Mouse (Mus musculus) spleen, postnatal 10 days (tissue): ENCODE measurements around the gene Tubb4b.

Experiments used
- DNase-seq, 2 experiments: peaks; one replicate each; pipeline ENCODE4 v3.0.0; 2021 to 2022; ENCODE audit warnings: low spot score in 2 of 2

The Tubb4b gene

GRCm38 (mm10) chr2:25246183-25247072 lies 21.9 kb upstream of the Tubb4b start, which contains the start of gene AL732309.1:
AL732309.1 (minus strand) TSS chr2:25246863.
- DNase-seq: no peak

- DNase-seq: no peak
Observed at GRCm38 (mm10) chr2:25244144-25244543, 19.6 kb upstream of the Tubb4b start.

GRCm38 (mm10) chr2:25243342-25243741 lies 18.8 kb upstream of the Tubb4b start:
- no peak for DNase-seq

GRCm38 (mm10) chr2:25242101-25242506 lies 17.6 kb upstream of the Tubb4b start, which contains the start of the genes Rnf208 and Cysrt1:
Rnf208 (plus strand) TSS chr2:25242255.
Cysrt1 (minus strand) TSS chr2:25242452.
- no peak for DNase-seq

GRCm38 (mm10) chr2:25241438-25241775 lies 16.9 kb upstream of the Tubb4b start:
- DNase-seq: no peak

- peak in 1 of 2 experiments; percentile 54 for DNase-seq
Observed at GRCm38 (mm10) chr2:25240723-25241437, 16.4 kb upstream of the Tubb4b start.

- no peak for DNase-seq
Observed at GRCm38 (mm10) chr2:25240310-25240709, 15.8 kb upstream of the Tubb4b start.

GRCm38 (mm10) chr2:25239766-25240165 lies 15.3 kb upstream of the Tubb4b start:
- no peak for DNase-seq

GRCm38 (mm10) chr2:25238106-25238505 lies 13.6 kb upstream of the Tubb4b start:
- no peak for DNase-seq

GRCm38 (mm10) chr2:25237522-25237921 lies 13.0 kb upstream of the Tubb4b start:
- no peak for DNase-seq

GRCm38 (mm10) chr2:25236614-25237013 lies 12.1 kb upstream of the Tubb4b start, which contains the start of gene Rnf224:
Rnf224 (minus strand) TSS chr2:25236787.
- DNase-seq: no peak

GRCm38 (mm10) chr2:25234551-25235220 lies 10.2 kb upstream of the Tubb4b start:
- DNase-seq: no peak

GRCm38 (mm10) chr2:25234050-25234449 lies 9.5 kb upstream of the Tubb4b start, which contains the start of gene Slc34a3:
Slc34a3 (minus strand) TSS chr2:25234364.
- DNase-seq: no peak

GRCm38 (mm10) chr2:25233421-25233820 lies 8.9 kb upstream of the Tubb4b start:
- no peak for DNase-seq

GRCm38 (mm10) chr2:25231038-25231437 lies 6.5 kb upstream of the Tubb4b start:
- DNase-seq: no peak

GRCm38 (mm10) chr2:25230581-25230980 lies 6.1 kb upstream of the Tubb4b start:
- no peak for DNase-seq

GRCm38 (mm10) chr2:25229582-25229981 lies 5.1 kb upstream of the Tubb4b start:
- DNase-seq: no peak

GRCm38 (mm10) chr2:25228995-25229530 lies 4.6 kb upstream of the Tubb4b start:
- no peak for DNase-seq

GRCm38 (mm10) chr2:25228431-25228889 lies 4.0 kb upstream of the Tubb4b start:
- DNase-seq: peak; percentile 90 to 94

- DNase-seq: no peak
Observed at GRCm38 (mm10) chr2:25227406-25227805, 2.9 kb upstream of the Tubb4b start.

GRCm38 (mm10) chr2:25226864-25227263 lies 2.4 kb upstream of the Tubb4b start:
- no peak for DNase-seq
